Mouse (Mus musculus): ENCODE results near the gene Bloc1s2.

DNA sequence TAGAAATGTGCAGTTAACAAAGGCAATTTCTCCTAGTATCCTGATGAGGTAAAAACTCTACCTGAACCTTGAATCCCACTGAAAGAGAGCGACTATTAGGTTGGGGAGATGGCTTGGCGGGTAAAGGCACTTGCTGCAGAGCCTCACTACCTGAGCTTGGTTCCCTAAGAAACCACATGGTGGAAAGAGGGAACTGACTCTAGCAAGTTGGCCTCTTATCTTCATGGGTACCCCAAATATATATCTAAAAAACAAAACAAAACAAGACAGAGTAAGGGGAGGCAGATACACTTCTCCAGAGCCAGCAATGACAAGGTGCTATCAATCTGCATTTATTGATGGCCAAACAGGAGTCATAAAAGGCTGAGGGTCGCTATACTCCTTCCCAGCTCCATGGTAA lies 37.7 kb upstream of the Bloc1s2 start:
- TF ChIP-seq CEBPB (IDR thresholded peaks at IDR 0.05; ENCODE audit: low read depth) (no peak), MYOD1 (IDR thresholded peaks at IDR 0.05; ENCODE audit: control insufficient read depth, insufficient read length, low read depth) (no peak), CTCF (IDR thresholded peaks at IDR 0.05; ENCODE audit: control insufficient read depth, insufficient read depth, insufficient read length) (no peak)
